Mouse (Mus musculus): ENCODE measurements around the gene Neurog1.

Neurog1 gene

GRCm38 (mm10) chr13:56251924-56252619 is at the start of gene Neurog1:
Gene Neurog1 (minus strand): TSS chr13:56252163.
- DNase-seq (ENCODE audit: low read depth, low spot score), result no peak

- DNase-seq (ENCODE audit: low read depth, low spot score), result no peak
These were observed 47.4 kb upstream of the Neurog1 start for GRCm38 (mm10) chr13:56299336-56299735.

- DNase-seq (ENCODE audit: low read depth, low spot score), result no peak
These were observed 44.7 kb upstream of the Neurog1 start for GRCm38 (mm10) chr13:56296659-56297020.

- DNase-seq (ENCODE audit: low read depth, low spot score), result no peak
These were observed 44.1 kb upstream of the Neurog1 start, which contains the start of gene Cxcl14 for GRCm38 (mm10) chr13:56295943-56296658. Gene Cxcl14 (minus strand): TSS chr13:56296551.

- DNase-seq (ENCODE audit: low read depth, low spot score), result no peak
These were observed 43.6 kb upstream of the Neurog1 start for GRCm38 (mm10) chr13:56295586-56295942.

- no peak for DNase-seq (ENCODE audit: low read depth, low spot score)
These were observed 42.9 kb upstream of the Neurog1 start for GRCm38 (mm10) chr13:56294908-56295307.

- no peak for DNase-seq (ENCODE audit: low read depth, low spot score)
These were observed 38.0 kb upstream of the Neurog1 start for GRCm38 (mm10) chr13:56289998-56290397.

- DNase-seq (ENCODE audit: low read depth, low spot score), result no peak
These were observed 37.3 kb upstream of the Neurog1 start for GRCm38 (mm10) chr13:56289261-56289660.

- no peak for DNase-seq (ENCODE audit: low read depth, low spot score)
These were observed 36.6 kb upstream of the Neurog1 start for GRCm38 (mm10) chr13:56288601-56289000.

- no peak for DNase-seq (ENCODE audit: low read depth, low spot score)
These were observed 35.1 kb upstream of the Neurog1 start for GRCm38 (mm10) chr13:56287091-56287490.

GRCm38 (mm10) chr13:56283321-56283720 is 31.4 kb upstream of the Neurog1 start:
- no peak for DNase-seq (ENCODE audit: low read depth, low spot score)

GRCm38 (mm10) chr13:56280356-56280755 is 28.4 kb upstream of the Neurog1 start:
- no peak for DNase-seq (ENCODE audit: low read depth, low spot score)

GRCm38 (mm10) chr13:56279439-56279838 is 27.5 kb upstream of the Neurog1 start:
- peak; percentile 50 for DNase-seq (ENCODE audit: low read depth, low spot score)

GRCm38 (mm10) chr13:56275171-56275570 is 23.2 kb upstream of the Neurog1 start:
- no peak for DNase-seq (ENCODE audit: low read depth, low spot score)

- no peak for DNase-seq (ENCODE audit: low read depth, low spot score)
These were observed 18.2 kb upstream of the Neurog1 start for GRCm38 (mm10) chr13:56270124-56270523.

- DNase-seq (ENCODE audit: low read depth, low spot score), result no peak
These were observed 15.4 kb upstream of the Neurog1 start for GRCm38 (mm10) chr13:56267396-56267795.

- DNase-seq (ENCODE audit: low read depth, low spot score), result peak; percentile 15
These were observed 14.5 kb upstream of the Neurog1 start for GRCm38 (mm10) chr13:56266435-56266834.

- no peak for DNase-seq (ENCODE audit: low read depth, low spot score)
These were observed 13.7 kb upstream of the Neurog1 start for GRCm38 (mm10) chr13:56265661-56266060.

GRCm38 (mm10) chr13:56262269-56262668 is 10.3 kb upstream of the Neurog1 start:
- DNase-seq (ENCODE audit: low read depth, low spot score), result no peak

- DNase-seq (ENCODE audit: low read depth, low spot score), result no peak
These were observed 8.4 kb upstream of the Neurog1 start for GRCm38 (mm10) chr13:56260344-56260780.

- no peak for DNase-seq (ENCODE audit: low read depth, low spot score)
These were observed 7.9 kb upstream of the Neurog1 start for GRCm38 (mm10) chr13:56259926-56260250.

- peak; percentile 22 for DNase-seq (ENCODE audit: low read depth, low spot score)
These were observed 7.3 kb upstream of the Neurog1 start for GRCm38 (mm10) chr13:56259021-56259925.
